Mouse (Mus musculus): Measurements from ENCODE around the gene Hcn3. TPM values are rescaled to one million over a fixed set of nuclear protein-coding genes. Genes with fewer than 3 reads are reported as not detected.

The Hcn3 gene
- total and polyA plus RNA-seq, 2 experiments from 2014 or later = 30.3 to 44.9 TPM

- WGBS = 24% methylated on average over 13 of the region's 13 CpGs
- Histone ChIP-seq H3K36me3 (ENCODE audit: insufficient read depth) (peaks cover 28% of the 10 kb centered on the region), H3K9me3 (ENCODE audit: low read length) (no peaks in the 10 kb centered on the region), H3K4me3 (ENCODE audit: low read depth, low read length) (peak within 1 kb of the TSS; percentile 58), H3K4me2 (ENCODE audit: low read depth) (peak within 1 kb of the TSS; percentile 70), H3K4me1 (ENCODE audit: insufficient read depth) (peaks cover 4% of the 10 kb centered on the region), H3K27ac (ENCODE audit: low read depth, low read length) (peak within 1 kb of the TSS; percentile 66), H3K9ac (peak within 1 kb of the TSS; percentile 66), H3K27me3 (ENCODE audit: insufficient read depth, low read length) (no peaks in the 10 kb centered on the region)
- peak; percentile 94 for ATAC-seq
- DNase-seq = peak; percentile 96
- no peak for TF ChIP-seq CTCF (IDR thresholded peaks at IDR 0.05; ENCODE audit: low read depth)
These were observed 42.5 kb upstream of the Hcn3 start, which contains the start of gene Gba for GRCm38 (mm10) chr3:89202253-89203141. Gene Gba, plus strand, starts transcription at chr3:89202928.

- Histone ChIP-seq H3K27me3 (ENCODE audit: insufficient read depth, low read length) (no peaks in the 10 kb centered on the region), H3K27ac (ENCODE audit: low read depth, low read length) (no peak overlapping the region), H3K9me3 (ENCODE audit: low read length) (no peaks in the 10 kb centered on the region), H3K4me1 (ENCODE audit: insufficient read depth) (peaks cover 4% of the 10 kb centered on the region), H3K9ac (no peak overlapping the region), H3K4me2 (ENCODE audit: low read depth) (no peak overlapping the region), H3K4me3 (ENCODE audit: low read depth, low read length) (no peak overlapping the region), H3K36me3 (ENCODE audit: insufficient read depth) (peaks cover 8% of the 10 kb centered on the region)
- TF ChIP-seq CTCF (IDR thresholded peaks at IDR 0.05; ENCODE audit: low read depth) = no peak
- ATAC-seq = no peak
- WGBS = 86% methylated on average over 3 of the region's 3 CpGs
- DNase-seq = no peak
These were observed 39.8 kb upstream of the Hcn3 start for GRCm38 (mm10) chr3:89199839-89200238.

- Histone ChIP-seq H3K4me3 (ENCODE audit: low read depth, low read length) (peak overlapping the region; percentile 37), H3K27ac (ENCODE audit: low read depth, low read length) (peak overlapping the region; percentile 23), H3K4me2 (ENCODE audit: low read depth) (peak overlapping the region; percentile 51), H3K36me3 (ENCODE audit: insufficient read depth) (no peaks in the 10 kb centered on the region), H3K27me3 (ENCODE audit: insufficient read depth, low read length) (no peaks in the 10 kb centered on the region), H3K4me1 (ENCODE audit: insufficient read depth) (no peaks in the 10 kb centered on the region), H3K9me3 (ENCODE audit: low read length) (no peaks in the 10 kb centered on the region), H3K9ac (peak overlapping the region; percentile 43)
- peak; percentile 93 for DNase-seq
- peak; percentile 96 for ATAC-seq
- TF ChIP-seq CTCF (IDR thresholded peaks at IDR 0.05; ENCODE audit: low read depth) = peak; percentile 61
- WGBS = 5% methylated on average over 33 of the region's 33 CpGs
These were observed 36.2 kb upstream of the Hcn3 start for GRCm38 (mm10) chr3:89195979-89196877.

GRCm38 (mm10) chr3:89193853-89194252, 33.9 kb upstream of the Hcn3 start:
- WGBS = 94% methylated on average over 2 of the region's 2 CpGs
- Histone ChIP-seq H3K4me2 (ENCODE audit: low read depth) (no peak overlapping the region), H3K9ac (no peak overlapping the region), H3K27ac (ENCODE audit: low read depth, low read length) (no peak overlapping the region), H3K36me3 (ENCODE audit: insufficient read depth) (no peaks in the 10 kb centered on the region), H3K9me3 (ENCODE audit: low read length) (no peaks in the 10 kb centered on the region), H3K4me3 (ENCODE audit: low read depth, low read length) (no peak overlapping the region), H3K27me3 (ENCODE audit: insufficient read depth, low read length) (no peaks in the 10 kb centered on the region), H3K4me1 (ENCODE audit: insufficient read depth) (no peaks in the 10 kb centered on the region)
- TF ChIP-seq CTCF (IDR thresholded peaks at IDR 0.05; ENCODE audit: low read depth) = peak; percentile 41
- ATAC-seq (no peak), DNase-seq (no peak)

GRCm38 (mm10) chr3:89193351-89193750, 33.4 kb upstream of the Hcn3 start:
- TF ChIP-seq CTCF (IDR thresholded peaks at IDR 0.05; ENCODE audit: low read depth) = peak; percentile 28
- no peak for ATAC-seq
- no peak overlapping the region for H3K4me3 ChIP-seq (ENCODE audit: low read depth, low read length)

GRCm38 (mm10) chr3:89190436-89190835, 30.4 kb upstream of the Hcn3 start:
- H3K4me1 ChIP-seq (ENCODE audit: insufficient read depth) = no peaks in the 10 kb centered on the region
- no peaks in the 10 kb centered on the region for H3K27me3 ChIP-seq (ENCODE audit: insufficient read depth, low read length)
- ATAC-seq (no peak), DNase-seq (no peak)
- no peak overlapping the region for H3K4me3 ChIP-seq (ENCODE audit: low read depth, low read length)
- H3K27ac ChIP-seq (ENCODE audit: low read depth, low read length) = no peak overlapping the region
- 89% methylated on average over 8 of the region's 8 CpGs for WGBS
- TF ChIP-seq CTCF (IDR thresholded peaks at IDR 0.05; ENCODE audit: low read depth) = no peak
- peaks cover 19% of the 10 kb centered on the region for H3K36me3 ChIP-seq (ENCODE audit: insufficient read depth)
- H3K4me2 ChIP-seq (ENCODE audit: low read depth) = no peak overlapping the region
- H3K9me3 ChIP-seq (ENCODE audit: low read length) = no peaks in the 10 kb centered on the region
- H3K9ac ChIP-seq = no peak overlapping the region

More at GRCm38 (mm10) chr3:89193351-89193750, 33.4 kb upstream of the Hcn3 start:
- 76% methylated on average over 1 of the region's 1 CpGs for WGBS
- no peak for DNase-seq
- H3K9me3 ChIP-seq (ENCODE audit: low read length) = no peaks in the 10 kb centered on the region
- peaks cover 4% of the 10 kb centered on the region for H3K36me3 ChIP-seq (ENCODE audit: insufficient read depth)
- no peak overlapping the region for H3K4me2 ChIP-seq (ENCODE audit: low read depth)
- no peaks in the 10 kb centered on the region for H3K27me3 ChIP-seq (ENCODE audit: insufficient read depth, low read length)
- H3K27ac ChIP-seq (ENCODE audit: low read depth, low read length) = no peak overlapping the region
- H3K9ac ChIP-seq = no peak overlapping the region
- H3K4me1 ChIP-seq (ENCODE audit: insufficient read depth) = no peaks in the 10 kb centered on the region
